Mouse (Mus musculus) hindbrain, embryonic 13.5 days (tissue): Measurements from ENCODE around the gene Dzip1l. TPM values are rescaled to one million over a fixed set of nuclear protein-coding genes. Genes with fewer than 3 reads are reported as not detected.

Experiments used
- ATAC-seq: fragments of 200-750 bp; cut with Nextera tagmentation; 2 replicates; pipeline ENCODE4 v1.8.0; 2017; ENCODE audit warnings: moderate TSS enrichment; ENCODE audit not compliant: low FRiP score
- H3K27ac ChIP-seq: fragments of 300-500 bp; sonication (generic); 2 replicates; pipeline ENCODE4 v1.5.1; 2015; ENCODE audit warnings: inconsistent platforms, mild to moderate bottlenecking, moderate library complexity
- H3K27me3 ChIP-seq: fragments of 300-500 bp; sonication (generic); 2 replicates; pipeline ENCODE4 v1.6.1; 2015; ENCODE audit warnings: mild to moderate bottlenecking, inconsistent platforms
- H3K36me3 ChIP-seq: fragments of 300-500 bp; sonication (generic); 2 replicates; pipeline ENCODE4 v1.6.1; 2015; ENCODE audit warnings: mild to moderate bottlenecking, inconsistent platforms
- H3K4me1 ChIP-seq: fragments of 300-500 bp; sonication (generic); replicated peaks from 2 replicates; pipeline ENCODE4 v1.6.1; 2015; ENCODE audit warnings: inconsistent platforms
- H3K4me2 ChIP-seq: fragments of 300-500 bp; sonication (generic); 2 replicates; pipeline ENCODE4 v1.6.1; 2015; ENCODE audit warnings: inconsistent platforms, mild to moderate bottlenecking, moderate library complexity
- H3K4me3 ChIP-seq: fragments of 300-500 bp; sonication (generic); 2 replicates; pipeline ENCODE4 v1.5.1; 2015; ENCODE audit warnings: mild to moderate bottlenecking, inconsistent platforms
- H3K9ac ChIP-seq: fragments of 300-500 bp; sonication (generic); 2 replicates; pipeline ENCODE4 v1.6.1; 2015; ENCODE audit warnings: mild to moderate bottlenecking, inconsistent platforms
- H3K9me3 ChIP-seq: fragments of 300-500 bp; sonication (generic); 2 replicates; pipeline ENCODE4 v1.6.1; 2016; ENCODE audit warnings: inconsistent platforms
- WGBS: fragments of 180-500 bp; shearing (Covaris S2); methylation state at CpG from one replicate; pipeline ENCODE4 v1.1.7; 2015; 5-methylcytosine and 5-hydroxymethylcytosine counted together
- polyA plus RNA-seq: library from polyadenylated mRNA; unstranded; fragments of >200 nt; fragmentation: Nextera tagmentation; extraction: Ambion mirVana; gene quantifications from 2 replicates; pipeline ENCODE4 v1.2.1, GENCODE M21; 2015

Dzip1l gene
- polyA plus RNA-seq, 1 experiment from 2014 or later, result 10.8 TPM

DNA sequence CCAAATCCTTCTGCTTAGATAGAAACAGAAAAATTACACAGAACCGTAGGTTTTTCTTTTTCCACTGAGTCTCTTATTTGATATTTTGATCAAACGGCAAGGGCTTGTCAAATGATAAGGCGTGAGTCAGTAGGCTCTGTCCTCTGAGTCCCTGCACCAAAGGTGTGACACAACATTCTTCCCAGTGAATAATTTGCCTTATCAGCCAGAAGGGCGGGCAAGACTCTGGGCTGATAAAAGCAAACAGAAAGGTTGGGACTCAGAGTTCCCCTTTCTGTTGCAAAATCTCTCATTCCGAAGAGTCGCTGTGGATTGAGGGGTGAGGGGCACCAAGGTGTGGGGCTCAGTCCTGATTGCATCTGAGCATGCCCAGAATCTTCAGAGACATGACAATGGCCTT, 72.9 kb downstream of the Dzip1l start:
- Histone ChIP-seq H3K9me3 (no peaks in the 10 kb centered on the region), H3K27me3 (no peaks in the 10 kb centered on the region), H3K4me3 (no peak overlapping the region), H3K4me1 (no peaks in the 10 kb centered on the region), H3K36me3 (no peaks in the 10 kb centered on the region), H3K27ac (no peak overlapping the region), H3K4me2 (no peak overlapping the region), H3K9ac (no peak overlapping the region)
- ATAC-seq, result no peak
- WGBS, result 91% methylated on average over 6 of the region's 6 CpGs

DNA sequence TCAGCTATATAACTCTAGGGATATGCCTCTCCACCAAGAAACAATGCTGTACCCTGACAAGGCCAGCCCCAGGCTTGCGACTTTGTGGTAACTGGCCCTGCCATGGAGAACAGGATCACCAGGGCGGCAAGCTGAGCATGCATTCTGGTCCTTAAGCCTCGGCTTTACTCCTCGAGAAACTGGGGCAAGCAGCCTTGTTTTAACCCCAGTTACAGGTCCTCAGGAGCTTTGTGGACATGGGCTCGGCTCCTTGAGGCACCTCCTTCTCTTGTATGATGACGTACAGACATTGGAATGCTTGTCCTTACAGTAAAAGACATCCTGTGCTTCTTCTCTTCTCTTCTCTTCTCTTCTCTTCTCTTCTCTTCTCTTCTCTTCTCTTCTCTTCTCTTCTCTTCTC, 74.4 kb downstream of the Dzip1l start:
- H3K4me3 ChIP-seq, result no peak overlapping the region
- no peak for ATAC-seq
- no peaks in the 10 kb centered on the region for H3K4me1 ChIP-seq
- H3K9me3 ChIP-seq, result no peaks in the 10 kb centered on the region
- 85% methylated on average over 6 of the region's 6 CpGs for WGBS
- H3K27me3 ChIP-seq, result no peaks in the 10 kb centered on the region
- H3K27ac ChIP-seq, result no peak overlapping the region
- no peak overlapping the region for H3K9ac ChIP-seq
- H3K36me3 ChIP-seq, result no peaks in the 10 kb centered on the region
- H3K4me2 ChIP-seq, result no peak overlapping the region

DNA sequence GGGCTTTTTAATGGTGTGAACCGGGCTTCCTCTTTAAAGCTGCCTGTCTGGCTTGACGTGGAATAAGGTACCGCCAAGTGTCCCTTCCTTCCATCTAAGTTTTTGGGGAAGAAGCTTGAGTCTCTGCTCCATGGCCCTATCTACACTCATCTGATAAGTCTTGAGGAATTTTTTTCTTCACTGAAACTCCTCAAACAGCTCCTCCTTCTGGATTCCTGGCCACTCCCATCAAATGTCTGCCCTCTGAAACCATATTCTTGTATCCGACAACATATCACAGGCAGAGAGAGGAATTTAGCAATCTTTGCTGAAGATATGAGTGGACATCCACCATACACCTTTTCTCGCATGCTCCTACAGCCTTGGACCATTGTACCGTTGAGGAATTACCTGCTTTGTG, 77.0 kb downstream of the Dzip1l start:
- H3K4me3 ChIP-seq, result no peak overlapping the region
- H3K9ac ChIP-seq, result no peak overlapping the region
- no peak overlapping the region for H3K27ac ChIP-seq
- H3K27me3 ChIP-seq, result no peaks in the 10 kb centered on the region
- no peaks in the 10 kb centered on the region for H3K9me3 ChIP-seq
- H3K4me1 ChIP-seq, result no peaks in the 10 kb centered on the region
- ATAC-seq, result no peak
- WGBS, result 94% methylated on average over 6 of the region's 6 CpGs
- no peak overlapping the region for H3K4me2 ChIP-seq
- H3K36me3 ChIP-seq, result no peaks in the 10 kb centered on the region

DNA sequence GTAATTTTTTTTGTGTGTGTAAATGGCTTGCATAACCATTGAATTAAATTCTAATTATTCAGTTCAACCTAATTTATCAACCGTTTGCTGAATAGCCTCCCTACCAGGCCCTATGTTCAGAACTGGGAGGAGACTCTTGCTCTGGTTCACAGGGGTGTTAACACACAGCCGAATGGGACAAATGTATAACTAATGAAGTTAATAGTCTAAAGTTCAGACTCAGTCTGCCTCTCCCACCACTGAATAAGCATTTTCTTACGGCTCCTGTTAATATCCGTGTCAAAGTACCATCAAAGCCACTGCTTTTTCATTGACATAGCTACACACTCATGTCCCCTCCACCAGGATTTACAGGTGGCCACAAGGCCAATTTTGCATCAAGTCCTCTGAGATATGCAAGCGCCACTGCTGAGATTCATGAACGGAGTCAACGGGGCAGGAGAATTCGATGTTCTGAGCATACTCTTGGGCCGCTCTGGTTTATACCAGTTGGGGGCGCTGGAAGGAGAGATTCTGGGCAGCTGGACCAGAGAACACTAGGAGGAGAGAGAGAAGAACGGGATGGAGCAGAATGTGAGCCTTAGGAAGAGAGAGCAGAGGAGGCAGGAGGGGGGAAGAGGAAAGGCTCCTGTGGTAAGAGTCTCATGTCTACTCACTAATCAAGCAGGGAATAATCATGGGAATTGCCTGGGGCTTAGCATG, 78.3 kb downstream of the Dzip1l start:
- H3K36me3 ChIP-seq, result no peaks in the 10 kb centered on the region
- no peak overlapping the region for H3K9ac ChIP-seq
- H3K27me3 ChIP-seq, result no peaks in the 10 kb centered on the region
- WGBS, result 68% methylated on average over 11 of the region's 11 CpGs
- H3K4me1 ChIP-seq, result no peaks in the 10 kb centered on the region
- H3K4me2 ChIP-seq, result no peak overlapping the region
- no peak overlapping the region for H3K27ac ChIP-seq
- H3K9me3 ChIP-seq, result no peaks in the 10 kb centered on the region
- no peak for ATAC-seq
- no peak overlapping the region for H3K4me3 ChIP-seq

DNA sequence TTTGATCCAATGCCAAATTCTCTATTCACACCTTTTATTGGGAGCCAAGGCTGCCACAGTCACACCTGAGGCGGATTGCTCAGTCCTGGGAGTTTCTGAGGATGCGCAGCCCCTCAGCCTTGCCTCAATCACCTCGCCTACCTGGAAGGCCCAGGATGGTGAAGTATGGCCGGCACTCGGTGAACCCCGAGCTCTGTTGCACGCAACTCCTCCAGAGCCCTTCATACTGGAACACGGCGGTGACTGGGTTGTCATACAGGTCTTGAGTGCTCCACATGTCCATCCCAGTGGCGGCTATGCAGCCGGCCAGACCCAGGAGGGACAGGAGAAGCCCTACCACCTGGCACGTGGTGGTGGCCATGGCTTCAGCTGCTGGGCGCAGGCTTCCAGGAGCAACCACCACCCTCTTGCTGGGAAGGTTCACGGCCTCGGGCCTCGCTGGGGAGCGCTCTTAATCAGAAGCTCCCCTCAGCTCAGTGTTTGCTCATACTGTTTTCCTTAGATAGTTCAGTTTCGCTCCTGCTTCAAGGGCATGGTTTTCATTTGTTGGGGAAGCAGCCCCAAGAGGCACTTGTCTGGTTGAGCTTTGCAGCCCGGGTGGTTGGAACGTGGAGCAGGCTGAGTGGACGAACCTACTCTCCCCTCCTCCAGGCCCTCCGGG, 80.4 kb downstream of the Dzip1l start:
- no peak for ATAC-seq
- Histone ChIP-seq H3K9ac (no peak overlapping the region), H3K4me2 (no peak overlapping the region), H3K4me3 (no peak overlapping the region), H3K27ac (no peak overlapping the region), H3K36me3 (no peaks in the 10 kb centered on the region), H3K9me3 (no peaks in the 10 kb centered on the region), H3K4me1 (no peaks in the 10 kb centered on the region), H3K27me3 (no peaks in the 10 kb centered on the region)
- WGBS, result 92% methylated on average over 22 of the region's 22 CpGs

DNA sequence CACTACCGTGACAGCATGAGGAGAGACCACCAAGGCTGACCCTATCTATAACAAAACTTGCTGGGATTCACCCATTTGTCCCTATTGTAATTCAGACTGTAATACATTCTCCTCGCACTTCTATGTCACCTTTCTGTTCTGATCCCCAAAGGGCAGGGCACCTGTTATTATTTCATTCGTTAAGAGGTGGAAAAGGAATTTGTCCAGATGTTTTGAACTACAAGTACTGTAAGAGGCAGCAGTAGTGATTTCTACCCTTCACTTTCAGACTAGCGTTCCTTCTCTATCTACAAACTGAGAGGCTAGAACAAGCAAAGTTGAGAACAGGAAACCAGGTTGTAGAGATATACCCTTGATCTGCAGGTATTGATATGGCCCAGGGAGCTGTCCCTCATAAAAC, 81.0 kb downstream of the Dzip1l start:
- WGBS, result 90% methylated on average over 4 of the region's 4 CpGs
- ATAC-seq, result no peak

DNA sequence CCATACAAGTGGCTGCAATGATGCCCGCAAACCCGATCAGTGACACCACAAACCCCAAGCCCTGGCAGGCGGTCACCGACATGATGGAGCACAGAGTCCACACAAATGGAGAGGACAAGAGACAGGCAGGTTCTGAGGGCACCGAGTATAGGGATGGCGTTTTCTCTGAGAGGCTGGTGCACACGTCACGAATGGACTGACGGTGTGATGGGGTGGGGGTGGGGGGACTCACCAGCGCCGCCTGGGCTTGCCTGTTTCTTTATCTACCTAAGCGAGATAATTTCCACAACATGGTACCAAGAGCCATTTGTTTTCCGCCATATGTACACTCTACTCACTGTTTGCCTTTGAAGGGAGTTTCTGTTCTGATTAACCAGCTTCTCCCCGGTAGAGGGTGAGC, 87.8 kb downstream of the Dzip1l start, which contains the start of gene Cldn18:
TSS of gene Cldn18 (minus strand) at position 134 of the 400 bp plus-strand sequence.
- 89% methylated on average over 14 of the region's 14 CpGs for WGBS
- H3K9me3 ChIP-seq, result no peaks in the 10 kb centered on the region
- H3K4me3 ChIP-seq, result no peak within 1 kb of the TSS
- H3K36me3 ChIP-seq, result no peaks in the 10 kb centered on the region
- H3K4me1 ChIP-seq, result no peaks in the 10 kb centered on the region
- H3K4me2 ChIP-seq, result no peak within 1 kb of the TSS
- H3K9ac ChIP-seq, result no peak within 1 kb of the TSS
- H3K27me3 ChIP-seq, result no peaks in the 10 kb centered on the region
- ATAC-seq, result no peak
- no peak within 1 kb of the TSS for H3K27ac ChIP-seq

More for the DNA sequence above, 81.0 kb downstream of the Dzip1l start:
- H3K27me3 ChIP-seq, result no peaks in the 10 kb centered on the region
- no peak overlapping the region for H3K27ac ChIP-seq
- no peaks in the 10 kb centered on the region for H3K36me3 ChIP-seq
- H3K4me2 ChIP-seq, result no peak overlapping the region
- no peak overlapping the region for H3K9ac ChIP-seq
- no peaks in the 10 kb centered on the region for H3K9me3 ChIP-seq
- H3K4me1 ChIP-seq, result no peaks in the 10 kb centered on the region
- no peak overlapping the region for H3K4me3 ChIP-seq

Other genes with a start within 250 kb of the Dzip1l start
- 54.7 and 55.2 TPM in 2 replicates for gene Mras, start 192.1 kb upstream of the Dzip1l start, polyA plus RNA-seq
- gene Nme9, start 178.0 kb upstream of the Dzip1l start, polyA plus RNA-seq, result 0.56 and 0.83 TPM in 2 replicates
- 63.7 and 68.9 TPM in 2 replicates for gene Armc8, start 60.6 kb upstream of the Dzip1l start, polyA plus RNA-seq
- 26.0 and 26.8 TPM in 2 replicates for gene Dbr1, start 53.7 kb upstream of the Dzip1l start, polyA plus RNA-seq
- gene A4gnt, start 17.0 kb upstream of the Dzip1l start, polyA plus RNA-seq, result not detected in 2 replicates
- gene Cldn18, start 87.8 kb downstream of the Dzip1l start, polyA plus RNA-seq, result 0.18 TPM in 1 of 2 replicates, not detected in the other
- 23.9 and 24.5 TPM in 2 replicates for gene Sox14, start 246.7 kb downstream of the Dzip1l start, polyA plus RNA-seq